Mouse (Mus musculus): ENCODE data around the gene Gucy1a1.
"Not testable (repeated sequence)": the region's sequence is repeated elsewhere in the genome, so short reads cannot be mapped to it uniquely, and the experiment has no call there.

- TF ChIP-seq CTCF (IDR thresholded peaks at IDR 0.05; ENCODE audit: borderline replicate concordance, control insufficient read depth, extremely low read depth, insufficient read depth, low read length, poor library complexity); POLR2A (IDR thresholded peaks at IDR 0.05; ENCODE audit: control insufficient read depth, extremely low read depth, insufficient read depth, low read length, poor library complexity): not testable (repeated sequence)
These were observed 17.4 kb upstream of the Gucy1a1 start for GRCm38 (mm10) chr3:82162992-82163391.
